Comparison of ENCODE assay signal across 11 mouse cellular contexts in genomic region chr8:107815775-107816174, GRCm38 (mm10).
DNase-seq lines count a peak whose midpoint lies in the region; ATAC-seq and TF ChIP-seq lines count a peak whose summit lies in the region.
"Had no signal": no experiment of that assay in that cellular context is flagged by ENCODE, and none has a peak within 500 bp of the region (broad histone marks: within the 10 kb centered on the region; RNA-seq: fewer than 3 reads in every experiment).

No protein-coding gene starts in this region.

- DNase-seq in cerebellum, adult 2 months: no peak
- DNase-seq in cerebellum, adult 9-11 months: no peak
- DNase-seq in hindbrain, postnatal 0 days (ENCODE audit: low spot score): peak; percentile 69
- DNase-seq in neural tube, embryonic 11.5 days (ENCODE audit: low spot score): peak; percentile 39
- DNase-seq in neural tube, embryonic 10.5 days (ENCODE audit: extremely low spot score, low spot score): no peak
- peak; percentile 5 for DNase-seq in telencephalon, adult 2 months (ENCODE audit: low read depth, low spot score)
- DNase-seq in urinary bladder, adult 2 months (ENCODE audit: low spot score): no peak
- DNase-seq: gastrocnemius, postnatal 25 days had no signal

- WGBS in cerebellum, adult 2 months: 29% methylated on average over 3 of the region's 3 CpGs
- 23% methylated on average over 3 of the region's 3 CpGs for WGBS in hindbrain, postnatal 0 days
- 21% methylated on average over 3 of the region's 3 CpGs for WGBS in hindbrain, embryonic 16.5 days
- WGBS in neural tube, embryonic 11.5 days: 33% methylated on average over 3 of the region's 3 CpGs

- H3K27ac ChIP-seq in cerebellum, adult 2 months (ENCODE audit: insufficient read depth, low read length): no peak overlapping the region
- H3K27ac ChIP-seq in hindbrain, postnatal 0 days: no peak overlapping the region
- no peak overlapping the region for H3K27ac ChIP-seq in hindbrain, embryonic 16.5 days (ENCODE audit: low read depth, low read length)
- no peak overlapping the region for H3K27ac ChIP-seq in neural tube, embryonic 11.5 days (ENCODE audit: low read depth, low read length)

- no peaks in the 10 kb centered on the region for H3K9me3 ChIP-seq in hindbrain, postnatal 0 days (ENCODE audit: low read length)
- H3K9me3 ChIP-seq in hindbrain, embryonic 16.5 days (ENCODE audit: control insufficient read depth, low read length): no peaks in the 10 kb centered on the region
- no peaks in the 10 kb centered on the region for H3K9me3 ChIP-seq in neural tube, embryonic 11.5 days (ENCODE audit: control insufficient read depth, low read length)
- H3K9me3 ChIP-seq: megakaryocyte, embryonic 14.5 days had no signal

- no peak overlapping the region for H3K4me3 ChIP-seq in cerebellum, adult 2 months (replicated peaks; ENCODE audit: insufficient read depth, low read depth, low read length)
- H3K4me3 ChIP-seq in hindbrain, postnatal 0 days (ENCODE audit: low read length): no peak overlapping the region
- H3K4me3 ChIP-seq in hindbrain, embryonic 16.5 days (ENCODE audit: low read length): no peak overlapping the region
- no peak overlapping the region for H3K4me3 ChIP-seq in neural tube, embryonic 11.5 days (ENCODE audit: low read depth, low read length)
- H3K4me3 ChIP-seq: erythroblast, embryonic 14.5 days; megakaryocyte, embryonic 14.5 days had no signal

- no peaks in the 10 kb centered on the region; the same call in 1 of the 2 replicates for H3K27me3 ChIP-seq in cerebellum, adult 2 months (ENCODE audit: control insufficient read depth, insufficient read depth, low read length)
- H3K27me3 ChIP-seq in hindbrain, postnatal 0 days (ENCODE audit: insufficient read depth, low read length): no peaks in the 10 kb centered on the region; the same call in 1 of the 2 replicates
- H3K27me3 ChIP-seq in hindbrain, embryonic 16.5 days (replicated peaks; ENCODE audit: control insufficient read depth, insufficient read depth, low read length): no peaks in the 10 kb centered on the region
- no peaks in the 10 kb centered on the region for H3K27me3 ChIP-seq in neural tube, embryonic 11.5 days (ENCODE audit: control insufficient read depth, insufficient read depth, low read length)
- H3K27me3 ChIP-seq: megakaryocyte, embryonic 14.5 days had no signal

- H3K9ac ChIP-seq in hindbrain, postnatal 0 days (replicated peaks; ENCODE audit: low read length): no peak overlapping the region
- no peak overlapping the region for H3K9ac ChIP-seq in hindbrain, embryonic 16.5 days (ENCODE audit: low read depth, low read length)
- no peak overlapping the region for H3K9ac ChIP-seq in neural tube, embryonic 11.5 days (ENCODE audit: low read length)

- TF ChIP-seq CTCF in cerebellum, adult 2 months (IDR thresholded peaks at IDR 0.05; ENCODE audit: borderline replicate concordance, insufficient read depth, low read depth, low read length): 0 out of 2 replicates have a peak, but pooled peaks have one; percentile 5
- peak; percentile 62 for TF ChIP-seq CTCF in hindbrain, postnatal 0 days (IDR thresholded peaks at IDR 0.05; ENCODE audit: low read depth)

- no peak overlapping the region for H3K4me2 ChIP-seq in hindbrain, postnatal 0 days (ENCODE audit: low read depth, low read length)
- H3K4me2 ChIP-seq in hindbrain, embryonic 16.5 days (ENCODE audit: low read length): no peak overlapping the region
- H3K4me2 ChIP-seq in neural tube, embryonic 11.5 days (ENCODE audit: low read depth): no peak overlapping the region

- H3K36me3 ChIP-seq in hindbrain, postnatal 0 days (ENCODE audit: insufficient read depth, low read length): no peaks in the 10 kb centered on the region
- no peaks in the 10 kb centered on the region for H3K36me3 ChIP-seq in hindbrain, embryonic 16.5 days (ENCODE audit: control insufficient read depth, insufficient read depth, low read length)
- H3K36me3 ChIP-seq in neural tube, embryonic 11.5 days (ENCODE audit: control insufficient read depth, insufficient read depth, low read length): no peaks in the 10 kb centered on the region

- ATAC-seq in hindbrain, postnatal 0 days: no peak
- ATAC-seq in hindbrain, embryonic 16.5 days: no peak
- ATAC-seq in neural tube, embryonic 11.5 days (ENCODE audit: insufficient read depth, low FRiP score, low TSS enrichment): no peak

- TF ChIP-seq POLR2A in cerebellum, adult 2 months (IDR thresholded peaks at IDR 0.05; ENCODE audit: borderline replicate concordance, insufficient read depth, low read length): no peak

- H3K4me1 ChIP-seq in cerebellum, adult 2 months (ENCODE audit: control insufficient read depth, insufficient read depth, low read length): no peaks in the 10 kb centered on the region
- no peaks in the 10 kb centered on the region for H3K4me1 ChIP-seq in hindbrain, postnatal 0 days (ENCODE audit: insufficient read depth, low read length)
- peaks cover 3% of the 10 kb centered on the region; the same call in 1 of the 2 replicates for H3K4me1 ChIP-seq in hindbrain, embryonic 16.5 days (ENCODE audit: control insufficient read depth, insufficient read depth, low read depth, low read length)
- H3K4me1 ChIP-seq in neural tube, embryonic 11.5 days (ENCODE audit: control insufficient read depth, insufficient read depth, low read length): peaks cover 13% of the 10 kb centered on the region
- H3K4me1 ChIP-seq: megakaryocyte, embryonic 14.5 days had no signal

Comparison
In these comparisons a context has a peak if more than half of its experiments do, and no peak if none do; other contexts are left out.
1. DNase-seq: peak in hindbrain, postnatal 0 days (single experiment), neural tube, embryonic 11.5 days (single experiment) and telencephalon, adult 2 months (single experiment); none in cerebellum, adult 2 months (0 of 2), cerebellum, adult 9-11 months (single experiment), neural tube, embryonic 10.5 days (single experiment) and urinary bladder, adult 2 months (single experiment).